Comparison of ENCODE assay signal across 8 mouse cellular contexts in genomic region chr2:103969437-103970040, GRCm38 (mm10). TPM values are rescaled to one million over a fixed set of nuclear protein-coding genes. Genes with fewer than 3 reads are reported as not detected.
DNase-seq lines count a peak whose midpoint lies in the region; ATAC-seq and TF ChIP-seq lines count a peak whose summit lies in the region.

No protein-coding gene starts in this region.

- peak overlapping the region; percentile 82 for H3K4me3 ChIP-seq in E14TG2a.4 (replicated peaks; ENCODE audit: low read length)
- peak overlapping the region; percentile 80 for H3K4me3 ChIP-seq in forebrain, embryonic 12.5 days (replicated peaks)
- H3K4me3 ChIP-seq in heart, embryonic 16.5 days (ENCODE audit: low read length) = peak overlapping the region; percentile 81
- H3K4me3 ChIP-seq in liver, embryonic 15.5 days (replicated peaks) = peak overlapping the region; percentile 84
- peak overlapping the region; percentile 66 for H3K4me3 ChIP-seq in neural tube, embryonic 11.5 days (ENCODE audit: low read depth, low read length)
- peak overlapping the region; percentile 73 for H3K4me3 ChIP-seq in stomach, embryonic 15.5 days (replicated peaks)

- peak overlapping the region; percentile 92 for H3K4me2 ChIP-seq in forebrain, embryonic 12.5 days
- H3K4me2 ChIP-seq in heart, embryonic 16.5 days (ENCODE audit: low read depth, low read length) = peak overlapping the region; percentile 88
- peak overlapping the region; percentile 80 for H3K4me2 ChIP-seq in liver, embryonic 15.5 days
- peak overlapping the region; percentile 96 for H3K4me2 ChIP-seq in neural tube, embryonic 11.5 days (ENCODE audit: low read depth)
- H3K4me2 ChIP-seq in stomach, embryonic 15.5 days = peak overlapping the region; percentile 99

- under 1% methylated on average over 40 of the region's 40 CpGs for WGBS in forebrain, embryonic 12.5 days
- WGBS in heart, embryonic 16.5 days = under 1% methylated on average over 40 of the region's 40 CpGs
- under 1% methylated on average over 40 of the region's 40 CpGs for WGBS in liver, embryonic 15.5 days (ENCODE audit: insufficient replicate concordance)
- under 1% methylated on average over 37 of the region's 40 CpGs for WGBS in neural tube, embryonic 11.5 days
- WGBS in stomach, embryonic 15.5 days = 1% methylated on average over 40 of the region's 40 CpGs

- peaks cover 20% of the 10 kb centered on the region for H3K4me1 ChIP-seq in E14TG2a.4 (replicated peaks; ENCODE audit: low read depth, low read length)
- H3K4me1 ChIP-seq in forebrain, embryonic 12.5 days = peaks cover 14% of the 10 kb centered on the region
- H3K4me1 ChIP-seq in heart, embryonic 16.5 days (ENCODE audit: control insufficient read depth, insufficient read depth, low read length) = no peaks in the 10 kb centered on the region; the same call in 1 of the 2 replicates
- H3K4me1 ChIP-seq in liver, embryonic 15.5 days (replicated peaks) = peaks cover 74% of the 10 kb centered on the region
- 0 out of 2 replicates have a peak, but pooled peaks cover 3% of the 10 kb centered on the region for H3K4me1 ChIP-seq in neural tube, embryonic 11.5 days (ENCODE audit: control insufficient read depth, insufficient read depth, low read length)
- peaks cover 12% of the 10 kb centered on the region for H3K4me1 ChIP-seq in stomach, embryonic 15.5 days

- H3K36me3 ChIP-seq in E14TG2a.4 (ENCODE audit: insufficient read depth, low read length) = no peaks in the 10 kb centered on the region
- no peaks in the 10 kb centered on the region for H3K36me3 ChIP-seq in forebrain, embryonic 12.5 days (replicated peaks)
- no peaks in the 10 kb centered on the region for H3K36me3 ChIP-seq in heart, embryonic 16.5 days (ENCODE audit: control insufficient read depth, insufficient read depth)
- peaks cover 73% of the 10 kb centered on the region for H3K36me3 ChIP-seq in liver, embryonic 15.5 days (replicated peaks)
- no peaks in the 10 kb centered on the region for H3K36me3 ChIP-seq in neural tube, embryonic 11.5 days (ENCODE audit: control insufficient read depth, insufficient read depth, low read length)
- H3K36me3 ChIP-seq in stomach, embryonic 15.5 days = no peaks in the 10 kb centered on the region

- H3K27me3 ChIP-seq in E14TG2a.4 (ENCODE audit: insufficient read depth, low read length) = peaks cover 86% of the 10 kb centered on the region
- H3K27me3 ChIP-seq in forebrain, embryonic 12.5 days = peaks cover 44% of the 10 kb centered on the region
- peaks cover 17% of the 10 kb centered on the region for H3K27me3 ChIP-seq in heart, embryonic 16.5 days (ENCODE audit: control insufficient read depth, insufficient read depth, low read length)
- H3K27me3 ChIP-seq in liver, embryonic 15.5 days = no peaks in the 10 kb centered on the region
- H3K27me3 ChIP-seq in neural tube, embryonic 11.5 days (ENCODE audit: control insufficient read depth, insufficient read depth, low read length) = peaks cover 23% of the 10 kb centered on the region
- H3K27me3 ChIP-seq in stomach, embryonic 15.5 days (replicated peaks) = peaks cover 18% of the 10 kb centered on the region

- peak; percentile 79 for DNase-seq in kidney, postnatal 14 days
- DNase-seq in neural tube, embryonic 11.5 days (ENCODE audit: low spot score) = peak; percentile 79

- H3K9me3 ChIP-seq in E14TG2a.4 (ENCODE audit: low read length) = no peaks in the 10 kb centered on the region
- H3K9me3 ChIP-seq in forebrain, embryonic 12.5 days = no peaks in the 10 kb centered on the region
- H3K9me3 ChIP-seq in heart, embryonic 16.5 days (replicated peaks; ENCODE audit: control insufficient read depth, low read length) = no peaks in the 10 kb centered on the region
- H3K9me3 ChIP-seq in liver, embryonic 15.5 days (replicated peaks) = no peaks in the 10 kb centered on the region
- H3K9me3 ChIP-seq in neural tube, embryonic 11.5 days (ENCODE audit: control insufficient read depth, low read length) = no peaks in the 10 kb centered on the region
- H3K9me3 ChIP-seq in stomach, embryonic 15.5 days = no peaks in the 10 kb centered on the region

- ATAC-seq in cerebellum, adult (ENCODE audit: insufficient number of reproducible peaks, low FRiP score, low TSS enrichment) = peak; percentile 84
- ATAC-seq in forebrain, embryonic 12.5 days (ENCODE audit: low FRiP score) = peak; percentile 70
- peak; percentile 83 for ATAC-seq in heart, embryonic 16.5 days (replicated peaks; ENCODE audit: extremely low read depth, insufficient read depth, low FRiP score)
- ATAC-seq in liver, embryonic 15.5 days (ENCODE audit: insufficient read depth) = peak; percentile 80
- ATAC-seq in neural tube, embryonic 11.5 days (ENCODE audit: insufficient read depth, low FRiP score, low TSS enrichment) = peak; percentile 75
- peak; percentile 86 for ATAC-seq in stomach, embryonic 15.5 days (ENCODE audit: insufficient read depth, low FRiP score, low read depth)

- peak overlapping the region; percentile 84 for H3K27ac ChIP-seq in forebrain, embryonic 12.5 days
- H3K27ac ChIP-seq in heart, embryonic 16.5 days (ENCODE audit: low read length) = peak overlapping the region; percentile 49
- H3K27ac ChIP-seq in liver, embryonic 15.5 days (replicated peaks) = peak overlapping the region; percentile 93
- no peak overlapping the region; the same call in 1 of the 2 replicates for H3K27ac ChIP-seq in neural tube, embryonic 11.5 days (ENCODE audit: low read depth, low read length)
- H3K27ac ChIP-seq in stomach, embryonic 15.5 days = peak overlapping the region; percentile 55; the same call in 1 of the 2 replicates

- peak overlapping the region; percentile 86 for H3K9ac ChIP-seq in forebrain, embryonic 12.5 days
- peak overlapping the region; percentile 78 for H3K9ac ChIP-seq in heart, embryonic 16.5 days (ENCODE audit: low read length)
- peak overlapping the region; percentile 99 for H3K9ac ChIP-seq in liver, embryonic 15.5 days
- peak overlapping the region; percentile 80 for H3K9ac ChIP-seq in neural tube, embryonic 11.5 days (ENCODE audit: low read length)
- H3K9ac ChIP-seq in stomach, embryonic 15.5 days = peak overlapping the region; percentile 49

- TF ChIP-seq CTCF in E14TG2a.4 (conservative IDR thresholded peaks at IDR 0.05; ENCODE audit: low read length) = no peak

RNA-seq across cellular contexts. Expression of gene Lmo2, which starts 11.8 kb away (rescaled TPM):
- 29.1 and 39.5 TPM in 2 replicates for polyA plus RNA-seq in forebrain, embryonic 12.5 days (2016; fragmentation: Nextera tagmentation; extraction: Ambion mirVana)
- 17.2 and 17.8 TPM in 2 replicates for polyA plus RNA-seq in heart, embryonic 16.5 days (2015; fragmentation: Nextera tagmentation; extraction: Ambion mirVana)
- polyA plus RNA-seq in liver, embryonic 15.5 days (2015; fragmentation: Nextera tagmentation; extraction: Ambion mirVana) = 148 and 156 TPM in 2 replicates
- 27.7 and 30.7 TPM in 2 replicates for polyA plus RNA-seq in neural tube, embryonic 11.5 days (2014; fragmentation: Nextera tagmentation; extraction: Ambion mirVana)
- polyA plus RNA-seq in stomach, embryonic 15.5 days (2015; fragmentation: Nextera tagmentation; extraction: Ambion mirVana) = 19.5 and 27.1 TPM in 2 replicates

RNA-seq across cellular contexts. Expression of gene Fbxo3, which starts 58.0 kb away (rescaled TPM):
- polyA plus RNA-seq in forebrain, embryonic 12.5 days (2016; fragmentation: Nextera tagmentation; extraction: Ambion mirVana) = 56.3 and 62.9 TPM in 2 replicates
- polyA plus RNA-seq in heart, embryonic 16.5 days (2015; fragmentation: Nextera tagmentation; extraction: Ambion mirVana) = 46.7 and 49.8 TPM in 2 replicates
- 46.4 and 50.0 TPM in 2 replicates for polyA plus RNA-seq in liver, embryonic 15.5 days (2015; fragmentation: Nextera tagmentation; extraction: Ambion mirVana)
- 56.0 and 57.7 TPM in 2 replicates for polyA plus RNA-seq in neural tube, embryonic 11.5 days (2014; fragmentation: Nextera tagmentation; extraction: Ambion mirVana)
- 55.4 and 56.0 TPM in 2 replicates for polyA plus RNA-seq in stomach, embryonic 15.5 days (2015; fragmentation: Nextera tagmentation; extraction: Ambion mirVana)

RNA-seq across cellular contexts. Expression of gene 4931422A03Rik, which starts 58.6 kb away (rescaled TPM):
- polyA plus RNA-seq in forebrain, embryonic 12.5 days (2016; fragmentation: Nextera tagmentation; extraction: Ambion mirVana) = 2.4 and 2.7 TPM in 2 replicates
- polyA plus RNA-seq in heart, embryonic 16.5 days (2015; fragmentation: Nextera tagmentation; extraction: Ambion mirVana) = 2.1 and 2.6 TPM in 2 replicates
- 1.4 and 1.7 TPM in 2 replicates for polyA plus RNA-seq in liver, embryonic 15.5 days (2015; fragmentation: Nextera tagmentation; extraction: Ambion mirVana)
- polyA plus RNA-seq in neural tube, embryonic 11.5 days (2014; fragmentation: Nextera tagmentation; extraction: Ambion mirVana) = 1.0 and 1.1 TPM in 2 replicates
- polyA plus RNA-seq in stomach, embryonic 15.5 days (2015; fragmentation: Nextera tagmentation; extraction: Ambion mirVana) = 2.4 and 3.1 TPM in 2 replicates

Comparison
In these comparisons a context has a peak if more than half of its experiments do, and no peak if none do; other contexts are left out.
1. H3K9ac ChIP-seq: peak in every context shown above with its lines; median percentile 99 in liver, embryonic 15.5 days; 86 in forebrain, embryonic 12.5 days; 80 in neural tube, embryonic 11.5 days; 78 in heart, embryonic 16.5 days; 49 in stomach, embryonic 15.5 days.